Mouse (Mus musculus) thymus, postnatal 4 days (tissue): ENCODE data around the gene Pam16.

Experiments
- DNase-seq: peaks from one replicate; pipeline ENCODE4 v3.0.0; 2021

The Pam16 gene

GRCm38 (mm10) chr16:4607818-4608531, 16.8 kb downstream of the Pam16 start:
- peak; percentile 91 for DNase-seq

DNA sequence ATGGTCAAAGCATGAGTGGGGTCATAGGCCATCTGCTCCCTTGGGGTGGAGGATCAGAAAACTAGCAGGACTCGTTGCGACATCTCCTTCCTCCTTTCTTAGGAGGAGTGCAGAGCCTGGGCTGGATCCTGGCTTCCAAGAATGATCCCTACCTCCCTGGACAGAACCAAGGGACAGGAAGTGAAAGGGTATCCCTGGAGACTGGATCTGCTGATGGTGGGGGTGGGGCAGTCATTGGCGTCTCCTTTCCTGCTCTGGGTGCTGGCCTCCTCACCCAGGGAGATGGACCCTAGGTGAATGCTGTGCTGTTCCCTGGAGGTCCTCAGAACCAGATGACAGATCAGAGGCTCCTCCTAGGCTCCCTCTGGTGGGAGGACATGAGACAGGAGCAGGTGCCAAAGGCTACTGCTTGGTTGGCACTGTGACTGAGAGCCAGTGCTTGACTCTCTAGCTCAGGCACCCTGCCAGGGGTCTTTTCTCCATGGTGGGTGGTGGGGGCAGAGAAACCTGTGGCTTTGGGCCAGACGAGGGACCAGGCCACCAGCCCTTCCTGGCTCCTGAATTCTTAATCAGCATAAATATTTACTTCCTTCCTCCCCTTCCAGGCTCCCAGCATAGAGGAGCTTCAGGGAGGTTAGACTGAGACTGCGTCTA, 18.2 kb downstream of the Pam16 start:
- DNase-seq = peak; percentile 51

DNA sequence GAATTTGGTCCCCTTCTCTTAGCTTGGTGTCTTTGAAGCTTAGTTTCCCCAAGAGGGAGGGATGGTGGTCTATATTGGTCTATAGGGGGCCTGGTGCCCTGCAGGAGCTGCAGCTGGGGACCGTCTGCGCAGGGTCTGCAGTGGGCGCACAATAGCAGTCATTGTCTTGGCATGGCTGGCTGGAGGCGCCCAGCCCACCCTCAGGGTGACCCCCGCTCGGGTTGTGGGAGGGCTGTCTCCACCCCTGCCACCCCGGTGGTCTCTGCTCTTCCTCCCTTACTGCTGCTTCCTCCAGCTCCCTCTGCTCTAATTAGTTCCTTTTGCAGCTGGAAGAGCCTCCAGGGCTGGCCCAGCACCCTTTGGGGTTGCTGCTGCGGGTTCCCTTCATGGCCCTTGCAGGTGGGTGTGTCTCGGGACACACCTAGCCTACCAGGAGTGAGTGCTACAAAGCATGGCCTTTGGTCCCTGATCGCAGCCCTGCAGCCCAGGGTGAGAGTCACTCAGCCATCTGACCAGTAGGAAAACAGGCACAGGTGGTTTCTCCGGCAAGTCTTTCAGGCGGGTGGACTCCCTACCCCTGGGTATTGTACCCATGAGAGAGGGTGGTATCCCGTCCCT, 19.2 kb downstream of the Pam16 start:
- no peak for DNase-seq

DNA sequence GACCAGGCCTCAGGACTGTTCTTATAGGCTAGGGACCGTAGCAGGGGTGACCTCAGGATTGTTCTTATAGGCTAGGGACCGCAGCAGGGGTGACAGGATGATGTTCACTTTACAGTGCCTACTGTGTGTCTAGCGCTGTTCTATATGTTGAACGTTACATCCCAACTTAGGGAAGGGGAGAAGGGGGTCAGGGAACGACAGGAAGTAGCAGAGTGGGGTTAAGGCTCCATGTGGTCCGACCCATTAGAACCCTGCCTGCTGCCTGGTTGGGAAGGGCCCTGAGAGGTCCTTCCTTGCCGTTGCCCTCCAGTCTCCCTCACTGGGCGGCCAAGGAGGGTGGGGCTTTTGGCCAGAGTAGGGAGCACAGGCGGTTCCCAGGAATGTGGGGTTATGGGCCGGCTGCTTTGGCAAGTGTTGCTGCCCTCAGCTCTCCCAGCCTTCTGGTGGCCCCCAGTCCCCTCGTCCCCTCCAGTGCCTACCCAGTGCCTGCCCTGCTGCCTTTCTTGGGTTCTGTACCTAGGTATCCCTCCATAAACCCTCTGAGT, 20.4 kb downstream of the Pam16 start:
- no peak for DNase-seq

- DNase-seq = no peak
These were observed 21.3 kb downstream of the Pam16 start for GRCm38 (mm10) chr16:4603453-4603837.

DNA sequence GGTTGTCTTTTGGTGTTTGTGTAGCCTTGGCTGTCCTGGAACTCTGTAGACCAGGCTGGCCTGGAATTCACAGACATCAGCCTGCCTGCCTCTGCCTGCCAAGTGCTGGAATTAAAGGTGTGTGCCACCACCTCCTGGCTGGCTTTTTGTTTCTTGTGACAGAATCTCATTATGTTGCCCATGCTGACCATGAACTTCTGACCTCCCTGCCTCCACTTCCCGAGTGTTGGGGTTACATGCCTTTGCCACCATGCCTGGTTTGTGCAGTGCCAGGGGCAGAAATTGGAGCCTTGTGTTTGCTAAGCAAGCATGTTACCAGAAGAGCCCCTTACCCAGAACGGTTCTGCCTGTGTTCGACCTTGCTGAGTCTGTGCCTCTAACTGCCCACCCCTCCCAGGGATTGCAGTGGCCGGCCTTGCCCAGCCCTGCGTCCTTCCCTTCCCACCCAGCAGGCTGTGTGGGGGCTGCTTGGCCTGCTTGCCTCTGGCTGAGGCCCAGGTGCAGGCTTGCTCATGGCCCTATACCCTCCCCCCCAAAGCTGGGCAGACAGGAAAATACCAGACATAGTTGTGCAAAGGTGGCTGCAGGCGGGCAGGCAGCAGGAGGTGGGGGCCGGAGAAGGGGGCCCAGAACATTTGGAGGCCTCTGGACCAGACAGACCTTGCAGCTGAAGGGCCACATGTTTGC, 21.9 kb downstream of the Pam16 start:
- DNase-seq = no peak

GRCm38 (mm10) chr16:4602189-4602588, 22.6 kb downstream of the Pam16 start:
- no peak for DNase-seq

DNA sequence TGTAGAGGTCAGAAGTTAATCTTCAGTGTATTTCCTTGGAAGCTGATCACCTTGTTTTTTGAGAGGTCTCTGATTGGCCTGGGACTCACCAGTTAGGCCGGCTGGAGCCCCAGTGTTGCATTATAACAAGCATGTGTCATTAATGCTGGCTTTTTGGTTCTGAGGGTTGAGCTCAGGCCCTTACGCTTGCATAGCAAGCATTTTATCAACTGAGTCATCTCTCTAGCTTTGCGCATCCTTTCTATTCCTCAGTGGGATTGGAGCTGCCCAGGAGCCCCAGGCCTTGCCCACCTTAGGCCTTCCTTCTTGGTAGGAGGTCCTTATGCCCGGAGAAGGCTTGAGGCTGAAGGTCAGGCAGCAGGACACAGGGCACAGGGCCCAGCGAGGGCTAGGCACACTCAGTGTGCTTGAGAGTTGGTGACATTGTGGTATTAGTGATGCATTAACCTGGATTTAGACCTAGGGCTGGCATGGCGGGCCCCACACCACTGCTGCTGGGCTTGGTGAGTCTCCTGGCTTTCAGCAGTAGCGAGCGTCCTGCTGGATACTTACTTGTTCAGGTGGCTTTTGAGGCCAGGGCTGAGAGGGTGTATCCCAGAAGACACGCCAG, 24.0 kb downstream of the Pam16 start:
- DNase-seq = no peak

- DNase-seq = no peak
These were observed 25.2 kb downstream of the Pam16 start for GRCm38 (mm10) chr16:4599616-4600015.

DNA sequence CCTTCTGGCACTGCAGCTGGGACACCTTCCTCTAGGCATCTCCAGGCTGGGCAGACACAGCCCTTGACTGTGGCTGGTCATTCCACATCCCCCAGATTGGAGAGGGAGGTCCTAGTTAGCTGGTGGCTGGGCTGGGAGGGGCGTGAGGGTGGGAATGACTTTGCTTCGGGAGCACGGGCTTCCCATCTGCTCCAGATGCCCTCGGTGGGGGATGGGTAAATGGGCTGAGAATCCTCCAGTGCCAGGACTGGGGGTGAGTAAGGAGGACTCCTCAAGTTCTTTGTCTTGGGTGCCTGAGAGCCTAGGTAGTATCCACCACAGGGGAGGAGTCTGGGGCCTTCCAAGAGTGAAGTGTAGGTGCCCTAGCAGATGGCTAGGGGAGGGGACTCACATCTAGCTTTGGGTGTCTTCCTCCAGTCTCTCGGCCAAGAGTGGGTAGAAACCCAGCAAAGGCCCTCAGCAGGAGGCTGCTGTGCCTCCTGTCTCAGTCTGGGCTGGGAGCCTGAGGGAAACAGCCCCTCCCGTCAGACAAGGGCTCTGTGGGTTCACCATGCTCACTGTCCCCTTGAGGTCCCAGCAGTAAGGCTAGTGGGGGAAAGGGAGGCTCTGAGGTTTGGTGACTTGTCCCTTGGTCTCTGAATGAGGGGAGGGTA, 25.8 kb downstream of the Pam16 start:
- DNase-seq = no peak

DNA sequence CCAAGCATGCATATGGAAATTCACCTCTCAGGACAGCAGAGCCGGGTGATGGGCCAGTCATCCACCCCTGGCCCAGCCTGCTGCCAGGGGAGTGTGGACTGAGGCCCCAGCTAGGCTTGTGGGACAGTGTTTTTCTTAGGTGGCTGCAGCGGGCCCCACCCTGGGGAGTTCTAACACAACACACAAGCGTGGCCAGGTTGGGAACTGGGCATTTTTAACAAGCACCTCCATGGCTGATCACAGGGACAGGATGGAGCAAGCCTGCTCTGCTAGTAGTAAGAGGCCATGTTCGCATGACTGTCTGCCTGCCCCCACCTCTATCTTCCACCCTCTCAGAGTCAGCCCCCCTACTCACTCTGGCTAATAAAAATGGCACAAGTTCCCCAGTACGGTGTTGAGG, 26.7 kb downstream of the Pam16 start:
- no peak for DNase-seq

DNA sequence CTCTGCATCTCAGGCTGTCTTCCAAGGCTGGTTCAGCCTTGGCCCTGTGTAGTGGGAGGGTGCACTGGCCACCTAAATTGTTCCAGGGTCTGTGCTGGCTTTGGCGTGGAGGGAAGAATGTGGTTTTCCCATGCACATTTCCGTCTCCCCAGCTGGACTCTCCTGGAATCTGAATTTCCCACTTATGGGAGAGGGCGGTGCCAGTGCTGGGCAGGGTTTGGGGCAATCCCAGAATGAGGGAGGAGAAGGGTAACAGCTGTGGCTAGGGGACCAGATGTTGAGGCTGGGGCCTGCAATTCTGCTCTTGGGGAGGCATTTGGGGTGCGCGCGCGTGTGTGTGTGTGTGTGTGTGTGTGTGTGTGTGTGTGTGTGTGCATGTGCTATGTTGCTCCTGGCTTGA, 27.5 kb downstream of the Pam16 start:
- no peak for DNase-seq

DNA sequence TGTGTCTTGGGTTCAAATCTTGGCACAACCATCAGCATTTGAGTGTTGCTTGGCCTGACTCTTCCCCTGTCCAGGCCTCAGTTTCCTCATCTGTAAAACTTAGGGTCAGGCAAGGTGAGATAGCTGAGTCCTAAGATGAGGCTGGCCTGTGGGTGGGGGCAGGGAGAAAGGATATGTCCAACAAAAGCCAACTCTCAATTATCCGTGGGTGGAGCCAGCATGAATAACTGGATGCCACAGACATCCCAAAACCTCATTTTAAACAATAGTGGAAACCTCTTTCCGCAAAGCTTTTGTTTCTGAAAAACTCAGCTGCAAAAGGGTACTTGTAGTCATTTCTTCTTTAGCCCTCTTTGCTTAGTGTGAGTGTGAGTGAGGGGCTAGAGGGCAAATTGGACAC, 28.0 kb downstream of the Pam16 start:
- no peak for DNase-seq

- no peak for DNase-seq
These were observed 28.6 kb downstream of the Pam16 start for GRCm38 (mm10) chr16:4596141-4596728.

DNA sequence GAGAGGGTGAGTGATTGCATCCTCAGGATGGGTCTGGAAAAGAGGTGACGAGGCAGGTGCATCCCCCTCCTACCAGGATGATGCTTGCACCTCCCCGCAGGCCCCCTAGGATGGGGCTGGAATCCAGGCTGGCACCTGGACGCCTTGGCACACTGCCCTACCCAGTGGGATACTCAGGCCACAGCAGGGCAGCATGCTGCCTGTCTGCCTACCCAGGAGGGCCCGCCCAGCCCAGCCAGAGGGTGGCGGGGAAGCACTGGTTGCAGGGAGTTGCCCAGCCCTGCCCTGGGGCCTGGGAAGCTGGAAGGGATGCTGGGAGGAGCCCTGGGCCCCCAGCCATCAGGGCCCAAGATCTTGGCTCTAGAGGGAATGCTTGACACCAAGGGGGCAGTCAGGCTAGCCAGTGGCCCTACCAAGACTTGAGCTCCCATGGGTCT, 29.2 kb downstream of the Pam16 start:
- DNase-seq = peak; percentile 32

DNA sequence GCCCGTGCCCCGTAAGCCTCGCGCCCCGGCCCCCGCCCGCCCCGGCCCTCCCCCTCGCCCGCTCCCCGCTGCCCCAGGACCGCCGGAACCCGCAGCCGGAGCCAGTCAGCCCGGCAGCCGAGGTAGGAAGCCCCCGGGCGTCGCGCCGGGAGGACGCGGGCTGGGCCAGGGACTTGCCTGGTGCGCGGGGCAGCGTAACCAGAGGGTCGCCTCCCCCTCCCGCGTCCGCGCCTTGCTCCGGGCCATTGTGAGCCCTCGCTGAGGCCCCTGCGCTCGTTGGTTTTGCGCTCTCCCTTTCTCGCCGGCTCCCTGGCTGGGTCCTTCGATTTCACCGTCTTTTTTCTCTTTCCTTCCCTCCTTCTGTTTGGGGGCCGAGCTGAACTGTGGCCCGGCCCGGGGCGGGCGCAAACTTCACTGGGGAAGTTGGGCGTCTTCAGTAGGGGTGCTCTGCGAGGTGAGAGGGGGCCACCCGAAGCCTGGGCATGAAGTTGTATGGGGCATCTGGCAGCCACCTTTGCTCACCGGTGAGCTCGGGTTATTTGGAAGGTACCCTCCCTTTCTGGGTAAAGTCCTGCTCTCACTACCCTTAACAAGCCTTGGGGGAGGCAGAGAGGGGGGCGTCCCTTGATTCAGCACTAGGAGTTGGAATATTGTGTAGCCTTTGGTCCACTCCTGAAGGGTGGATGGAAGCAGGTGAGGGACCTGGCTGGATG, 29.8 kb downstream of the Pam16 start:
- no peak for DNase-seq

DNA sequence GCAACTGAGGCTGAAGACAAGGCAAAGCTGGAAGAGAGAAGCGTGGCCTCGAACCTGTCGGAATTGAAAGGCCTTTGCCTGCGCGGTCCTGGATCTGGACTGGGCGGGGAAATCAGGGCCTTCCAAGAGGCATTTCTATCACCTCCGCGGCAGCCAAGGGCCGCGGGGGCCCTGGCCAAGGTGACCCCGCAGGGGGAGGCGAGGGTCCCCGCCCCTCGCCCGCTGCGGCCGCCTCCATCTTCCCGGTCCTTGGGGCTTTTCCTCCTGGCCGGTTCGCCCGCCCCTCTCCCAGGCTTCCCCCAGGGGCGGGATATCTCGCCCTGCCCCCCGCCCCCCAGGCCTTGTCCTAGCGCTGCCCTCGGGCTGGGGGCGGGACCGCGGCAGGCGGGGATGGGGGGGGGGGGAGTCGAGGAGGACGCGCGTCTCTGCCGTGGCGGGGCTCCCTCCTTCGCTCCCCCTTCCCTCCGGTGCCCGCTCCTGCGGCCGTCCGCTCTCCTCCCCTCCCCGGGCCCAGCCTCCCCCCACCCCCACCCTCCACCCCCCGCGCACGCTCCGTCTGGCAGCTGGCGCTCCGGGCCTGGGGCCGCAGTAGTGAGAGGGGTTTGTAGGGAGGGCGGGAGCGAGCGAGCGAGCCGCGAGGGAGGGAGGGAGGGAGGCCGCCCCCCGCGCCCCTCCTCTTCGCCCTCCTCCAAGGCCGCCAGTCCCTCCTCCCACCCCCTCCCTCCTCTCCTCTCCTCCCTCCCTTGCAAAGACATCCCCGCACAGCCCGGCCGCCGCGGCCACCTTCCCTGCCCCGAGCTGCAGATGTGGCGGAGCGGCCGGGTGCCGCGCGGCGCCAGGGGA, 30.6 kb downstream of the Pam16 start, which contains the start of gene Glis2:
Gene Glis2 (plus strand): TSS at position 743 of the 843 bp plus-strand sequence.
- peak; percentile 67 for DNase-seq

DNA sequence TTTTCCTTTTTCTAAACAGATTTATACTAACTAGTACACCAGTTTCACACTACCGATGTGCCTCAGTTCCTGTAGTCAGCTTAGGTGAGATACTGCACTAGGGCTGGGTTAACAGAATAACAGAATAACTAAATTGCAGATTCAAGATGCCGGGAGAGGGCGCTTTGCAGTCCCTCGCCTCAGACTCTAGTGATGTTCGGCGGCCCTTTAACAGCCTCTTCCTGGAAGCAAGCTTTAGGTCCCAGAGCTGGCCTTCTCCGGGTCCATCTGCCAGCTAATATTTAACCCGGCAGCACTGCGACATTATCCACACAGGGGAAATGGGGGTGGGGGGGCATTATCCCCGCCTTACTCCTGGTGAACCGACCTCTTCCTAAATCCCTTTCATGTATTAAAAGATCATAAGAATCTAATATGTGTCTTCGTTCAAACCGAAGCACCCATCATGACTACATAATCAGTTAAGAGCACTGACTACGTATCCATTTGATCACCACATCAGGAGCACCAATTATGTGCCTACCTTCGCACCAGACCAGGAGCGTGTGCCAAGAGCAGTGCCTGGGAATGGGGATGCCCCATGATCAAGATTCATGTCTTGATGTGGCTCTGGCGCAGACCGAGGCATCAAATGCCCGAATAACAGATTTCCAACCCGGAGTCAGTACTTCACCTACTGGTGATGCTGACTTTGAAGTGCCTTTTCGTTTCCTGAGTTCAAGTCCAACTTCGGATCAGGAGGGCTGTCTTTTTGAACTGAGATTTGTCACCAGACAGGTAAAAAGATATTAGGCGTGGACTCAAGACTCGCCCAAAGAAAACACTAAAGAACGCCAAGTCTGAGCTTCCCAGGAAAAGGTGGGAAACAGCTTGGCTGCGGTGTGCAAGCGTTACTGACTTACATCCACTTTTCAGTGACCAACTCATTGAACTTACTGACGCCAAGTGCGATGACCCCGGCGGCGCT, 31.6 kb downstream of the Pam16 start:
- peak; percentile 73 for DNase-seq

DNA sequence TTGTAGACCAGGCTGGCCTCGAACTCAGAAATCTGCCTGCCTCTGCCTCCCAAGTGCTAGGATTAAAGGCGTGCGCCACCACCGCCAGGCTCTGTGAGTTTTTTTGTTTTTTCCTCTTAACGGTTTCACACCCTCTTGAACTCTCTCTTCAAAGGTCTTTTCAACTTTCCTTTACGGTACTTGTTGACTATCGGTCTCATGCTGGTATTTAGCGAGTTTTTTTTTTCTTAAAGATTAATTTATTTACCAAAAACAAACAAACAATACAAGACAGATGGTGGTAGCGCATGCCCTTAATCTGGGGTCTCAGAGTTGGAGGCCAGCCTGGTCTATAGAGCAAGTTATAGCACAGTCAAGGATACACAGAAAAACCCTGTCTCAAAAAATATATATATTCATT, 34.6 kb downstream of the Pam16 start:
- DNase-seq = no peak
